7 mouse cellular contexts compared by ENCODE assay signal in the genomic region with DNA sequence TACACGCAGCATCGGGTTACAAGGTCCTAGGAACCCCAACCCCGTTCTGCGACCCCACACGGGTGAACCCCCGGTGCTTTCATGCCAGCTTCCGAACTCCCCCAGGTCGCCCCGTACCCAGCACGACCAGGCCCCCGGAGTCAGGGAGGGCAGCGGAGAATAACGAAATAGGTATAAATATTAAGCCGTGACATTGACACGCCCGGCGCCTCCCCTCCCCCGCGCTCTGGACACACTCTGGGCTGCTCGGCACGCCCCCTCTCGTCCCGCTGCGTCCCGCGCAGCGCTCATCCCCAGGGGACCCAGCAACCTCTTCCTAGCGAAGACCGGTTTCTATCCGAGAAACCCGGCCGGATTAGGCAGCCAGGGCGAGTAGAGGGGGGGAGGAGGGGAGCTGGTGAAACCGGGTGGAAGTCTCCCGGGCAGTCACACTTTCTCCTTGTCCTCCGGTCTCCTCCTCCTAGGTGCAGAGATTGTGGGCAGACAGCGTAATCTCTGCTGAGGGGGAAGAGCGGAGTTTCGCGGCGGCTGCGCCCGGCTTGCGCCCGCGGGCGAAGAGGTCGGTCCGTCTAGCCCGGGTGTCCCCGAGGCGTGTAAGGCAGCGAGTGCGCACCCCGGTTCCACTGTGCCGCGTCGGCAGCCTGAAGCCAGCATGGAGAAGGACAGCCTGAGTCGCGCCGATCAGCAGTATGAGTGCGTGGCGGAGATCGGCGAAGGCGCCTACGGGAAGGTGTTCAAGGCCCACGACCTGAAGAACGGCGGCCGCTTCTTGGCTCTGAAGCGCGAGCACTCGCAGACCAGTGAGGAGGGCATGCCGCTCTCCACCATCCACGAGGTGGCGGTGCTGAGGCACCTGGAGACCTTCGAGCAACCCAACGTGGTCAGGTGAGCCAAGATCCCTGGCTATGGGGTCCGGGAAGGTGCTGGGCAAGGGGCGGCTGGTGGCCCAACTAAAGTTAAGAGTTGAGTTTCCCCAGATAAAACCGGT.
DNase-seq lines count a peak whose midpoint lies in the region; ATAC-seq and TF ChIP-seq lines count a peak whose summit lies in the region.

No protein-coding gene starts in this region.

- no peaks in the 10 kb centered on the region for H3K36me3 ChIP-seq in ES-E14 (ENCODE audit: control insufficient read depth, insufficient read depth, low read length, poor library complexity, severe bottlenecking)
- H3K36me3 ChIP-seq in embryonic facial prominence, embryonic 14.5 days (ENCODE audit: control insufficient read depth, insufficient read depth, low read length) = no peaks in the 10 kb centered on the region
- H3K36me3 ChIP-seq in hindbrain, embryonic 16.5 days (ENCODE audit: control insufficient read depth, insufficient read depth, low read length) = no peaks in the 10 kb centered on the region
- no peaks in the 10 kb centered on the region for H3K36me3 ChIP-seq in limb, embryonic 14.5 days (ENCODE audit: control insufficient read depth, insufficient read depth, low read length)
- no peaks in the 10 kb centered on the region for H3K36me3 ChIP-seq in midbrain, embryonic 12.5 days
- no peaks in the 10 kb centered on the region for H3K36me3 ChIP-seq in testis, adult 2 months (ENCODE audit: control insufficient read depth, insufficient read depth, low read length)

- H3K4me1 ChIP-seq in ES-E14 (ENCODE audit: control insufficient read depth in 2 of 2, insufficient read depth in 2 of 2, low read length in 2 of 2, poor library complexity in 1 of 2) = peaks cover 0 to 6% of the 10 kb centered on the region in 2 experiments; a peak in 1 of 4 replicates
- 0 out of 2 replicates have a peak, but pooled peaks cover 7% of the 10 kb centered on the region for H3K4me1 ChIP-seq in embryonic facial prominence, embryonic 14.5 days (ENCODE audit: control insufficient read depth, insufficient read depth, low read length)
- peaks cover 25% of the 10 kb centered on the region for H3K4me1 ChIP-seq in hindbrain, embryonic 16.5 days (ENCODE audit: control insufficient read depth, insufficient read depth, low read depth, low read length)
- peaks cover 9% of the 10 kb centered on the region; the same call in 1 of the 2 replicates for H3K4me1 ChIP-seq in limb, embryonic 14.5 days (ENCODE audit: control insufficient read depth, insufficient read depth, low read length)
- peaks cover 23% of the 10 kb centered on the region for H3K4me1 ChIP-seq in midbrain, embryonic 12.5 days
- peaks cover 6% of the 10 kb centered on the region for H3K4me1 ChIP-seq in testis, adult 2 months (ENCODE audit: control insufficient read depth, insufficient read depth, low read length)

- no peak for DNase-seq in ES-E14 (ENCODE audit: low read depth, low spot score)
- DNase-seq in adrenal gland, postnatal 25 days = peak; percentile 35
- DNase-seq in embryonic facial prominence, embryonic 14.5 days (ENCODE audit: low spot score) = peak; percentile 33
- peak; percentile 9 for DNase-seq in limb, embryonic 14.5 days (ENCODE audit: low spot score)

- H3K27me3 ChIP-seq in embryonic facial prominence, embryonic 14.5 days (replicated peaks; ENCODE audit: control insufficient read depth, insufficient read depth, low read length) = peaks cover 47% of the 10 kb centered on the region
- peaks cover 25% of the 10 kb centered on the region for H3K27me3 ChIP-seq in hindbrain, embryonic 16.5 days (replicated peaks; ENCODE audit: control insufficient read depth, insufficient read depth, low read length)
- peaks cover 38% of the 10 kb centered on the region for H3K27me3 ChIP-seq in limb, embryonic 14.5 days (ENCODE audit: control insufficient read depth, insufficient read depth, low read length)
- H3K27me3 ChIP-seq in midbrain, embryonic 12.5 days = peaks cover 41% of the 10 kb centered on the region
- no peaks in the 10 kb centered on the region for H3K27me3 ChIP-seq in testis, adult 2 months (ENCODE audit: control insufficient read depth, insufficient read depth, low read length)

- WGBS in embryonic facial prominence, embryonic 14.5 days = 2% methylated on average over 71 of the region's 82 CpGs
- WGBS in hindbrain, embryonic 16.5 days = 1% methylated on average over 82 of the region's 82 CpGs
- under 1% methylated on average over 78 of the region's 82 CpGs for WGBS in limb, embryonic 14.5 days
- under 1% methylated on average over 73 of the region's 82 CpGs for WGBS in midbrain, embryonic 12.5 days

- TF ChIP-seq CTCF in testis, adult 2 months (IDR thresholded peaks at IDR 0.05; ENCODE audit: control insufficient read depth, insufficient read depth, insufficient replicate concordance, low read depth, low read length) = peak; percentile 34; the same call in 1 of the 2 replicates

- TF ChIP-seq POLR2A in limb, embryonic 14.5 days (IDR thresholded peaks at IDR 0.05; ENCODE audit: borderline replicate concordance, extremely low read depth, insufficient read depth, insufficient read length) = no peak
- no peak for TF ChIP-seq POLR2A in testis, adult 2 months (IDR thresholded peaks at IDR 0.05; ENCODE audit: control insufficient read depth, low read depth, low read length)

- peak overlapping the region; percentile 50 for H3K9ac ChIP-seq in ES-E14 (ENCODE audit: insufficient read depth, low read depth, low read length, poor library complexity, severe bottlenecking)
- peak overlapping the region; percentile 57 for H3K9ac ChIP-seq in embryonic facial prominence, embryonic 14.5 days (ENCODE audit: low read depth, low read length)
- H3K9ac ChIP-seq in hindbrain, embryonic 16.5 days (ENCODE audit: low read depth, low read length) = peak overlapping the region; percentile 58
- peak overlapping the region; percentile 43 for H3K9ac ChIP-seq in limb, embryonic 14.5 days (ENCODE audit: low read depth, low read length, severe bottlenecking)
- peak overlapping the region; percentile 49; the same call in 1 of the 2 replicates for H3K9ac ChIP-seq in midbrain, embryonic 12.5 days (replicated peaks)

- peak; percentile 81 for ATAC-seq in embryonic facial prominence, embryonic 14.5 days (ENCODE audit: low read depth)
- ATAC-seq in hindbrain, embryonic 16.5 days = peak; percentile 78
- 0 out of 2 replicates have a peak, but pooled peaks have one; percentile 20 for ATAC-seq in limb, embryonic 14.5 days (ENCODE audit: low FRiP score, low read depth)
- peak; percentile 77 for ATAC-seq in midbrain, embryonic 12.5 days (ENCODE audit: low FRiP score, low read depth)

- in situ Hi-C loops in ES-E14 (cut with MboI; ENCODE audit: low sequenced_read_pairs in 2 of 2, unreplicated experiment in 2 of 2) = no loop called here

- H3K27ac ChIP-seq in ES-E14 (ENCODE audit: insufficient read depth, low read depth, low read length, poor library complexity, severe bottlenecking) = no peak overlapping the region
- no peak overlapping the region for H3K27ac ChIP-seq in embryonic facial prominence, embryonic 14.5 days (replicated peaks; ENCODE audit: low read depth, low read length)
- no peak overlapping the region for H3K27ac ChIP-seq in hindbrain, embryonic 16.5 days (ENCODE audit: low read depth, low read length)
- no peak overlapping the region for H3K27ac ChIP-seq in limb, embryonic 14.5 days (replicated peaks; ENCODE audit: low read depth, low read length)
- H3K27ac ChIP-seq in midbrain, embryonic 12.5 days (replicated peaks) = no peak overlapping the region
- H3K27ac ChIP-seq in testis, adult 2 months (ENCODE audit: control insufficient read depth, insufficient read depth, low read depth, low read length) = no peak overlapping the region

- H3K4me2 ChIP-seq in embryonic facial prominence, embryonic 14.5 days (ENCODE audit: low read depth, low read length) = peak overlapping the region; percentile 99
- H3K4me2 ChIP-seq in hindbrain, embryonic 16.5 days (ENCODE audit: low read length) = peak overlapping the region; percentile 99
- H3K4me2 ChIP-seq in limb, embryonic 14.5 days (replicated peaks; ENCODE audit: low read depth, low read length, severe bottlenecking) = peak overlapping the region; percentile 99
- H3K4me2 ChIP-seq in midbrain, embryonic 12.5 days (replicated peaks) = peak overlapping the region; percentile 84

- H3K4me3 ChIP-seq in ES-E14 (ENCODE audit: insufficient read depth in 1 of 2, low read depth in 1 of 2, low read length in 2 of 2, poor library complexity in 1 of 2, severe bottlenecking in 1 of 2) = peak overlapping the region; percentile 68 to 69
- H3K4me3 ChIP-seq in embryonic facial prominence, embryonic 14.5 days (ENCODE audit: low read depth, low read length) = peak overlapping the region; percentile 54
- H3K4me3 ChIP-seq in hindbrain, embryonic 16.5 days (ENCODE audit: low read length) = peak overlapping the region; percentile 47
- peak overlapping the region; percentile 51 for H3K4me3 ChIP-seq in limb, embryonic 14.5 days (replicated peaks; ENCODE audit: low read length)
- peak overlapping the region; percentile 49 for H3K4me3 ChIP-seq in midbrain, embryonic 12.5 days
- H3K4me3 ChIP-seq in testis, adult 2 months (ENCODE audit: control insufficient read depth, low read depth, low read length) = peak overlapping the region; percentile 35

- no peaks in the 10 kb centered on the region for H3K9me3 ChIP-seq in ES-E14 (ENCODE audit: control insufficient read depth, insufficient read depth, low read depth, low read length)
- H3K9me3 ChIP-seq in embryonic facial prominence, embryonic 14.5 days (ENCODE audit: control insufficient read depth, low read length) = no peaks in the 10 kb centered on the region
- peaks cover 2% of the 10 kb centered on the region; the same call in 1 of the 2 replicates for H3K9me3 ChIP-seq in hindbrain, embryonic 16.5 days (ENCODE audit: control insufficient read depth, low read length)
- no peaks in the 10 kb centered on the region for H3K9me3 ChIP-seq in limb, embryonic 14.5 days (ENCODE audit: control insufficient read depth, low read length)
- no peaks in the 10 kb centered on the region for H3K9me3 ChIP-seq in midbrain, embryonic 12.5 days

TF ChIP-seq in ES-E14, 5 proteins besides CTCF, POLR2A, EP300 and RAD21:
- TF ChIP-seq ZNF384 (IDR thresholded peaks at IDR 0.05; ENCODE audit: low read depth, low read length) = no peak
- TF ChIP-seq MAFK (IDR thresholded peaks at IDR 0.05; ENCODE audit: insufficient read depth, low read depth, low read length) = no peak
- no peak for TF ChIP-seq CHD2 (IDR thresholded peaks at IDR 0.05; ENCODE audit: low read depth, low read length)
- TF ChIP-seq ZC3H11A (IDR thresholded peaks at IDR 0.05; ENCODE audit: borderline replicate concordance, low read depth, low read length) = no peak
- no peak for TF ChIP-seq HCFC1 (IDR thresholded peaks at IDR 0.05; ENCODE audit: borderline replicate concordance, insufficient read depth, low read length)

Comparison
In these comparisons a context has a peak if more than half of its experiments do, and no peak if none do; other contexts are left out.
1. ATAC-seq: peak in every context shown above with its lines; median percentile 81 in embryonic facial prominence, embryonic 14.5 days; 78 in hindbrain, embryonic 16.5 days; 77 in midbrain, embryonic 12.5 days; 20 in limb, embryonic 14.5 days.